Mouse (Mus musculus) monocyte, adult 5-6 weeks (primary cell): ENCODE results near the gene Npnt. TPM values are rescaled to one million over a fixed set of nuclear protein-coding genes. Genes with fewer than 3 reads are reported as not detected.

ENCODE experiments used
- ATAC-seq: fragments of 153-309, 156-312 bp; replicated peaks from 2 replicates; pipeline ENCODE4 v1.8.0; 2017; ENCODE audit warnings: mild to moderate bottlenecking; ENCODE audit not compliant: low TSS enrichment, insufficient number of reproducible peaks, severe bottlenecking, poor library complexity, low FRiP score
- total RNA-seq: library from RNA; stranded (forward); fragments of 200-1000, 200-491, 200-594 nt; gene quantifications from 3 replicates; pipeline ENCODE4 v1.2.3, GENCODE M21; 2017

Npnt gene
- total RNA-seq, 1 experiment from 2014 or later = not detected

- no peak for ATAC-seq
These were observed 83.1 kb downstream of the Npnt start for GRCm38 (mm10) chr3:132866984-132867383.

- no peak for ATAC-seq
These were observed 84.5 kb downstream of the Npnt start for GRCm38 (mm10) chr3:132865596-132865995.

- no peak for ATAC-seq
These were observed 85.1 kb downstream of the Npnt start for GRCm38 (mm10) chr3:132864986-132865385.

GRCm38 (mm10) chr3:132864329-132864919 lies 85.7 kb downstream of the Npnt start:
- ATAC-seq = no peak

- no peak for ATAC-seq
These were observed 86.2 kb downstream of the Npnt start for GRCm38 (mm10) chr3:132863843-132864242.

GRCm38 (mm10) chr3:132860796-132861195 lies 89.3 kb downstream of the Npnt start:
- ATAC-seq = no peak

- ATAC-seq = no peak
These were observed 90.5 kb downstream of the Npnt start for GRCm38 (mm10) chr3:132859573-132859972.

- ATAC-seq = no peak
These were observed 91.2 kb downstream of the Npnt start for GRCm38 (mm10) chr3:132858849-132859248.

GRCm38 (mm10) chr3:132856651-132857050 lies 93.4 kb downstream of the Npnt start:
- ATAC-seq = no peak

- ATAC-seq = no peak
These were observed 94.5 kb downstream of the Npnt start for GRCm38 (mm10) chr3:132855458-132856212.

GRCm38 (mm10) chr3:132854271-132854670 lies 95.8 kb downstream of the Npnt start:
- ATAC-seq = no peak

GRCm38 (mm10) chr3:132851841-132852728 lies 98.0 kb downstream of the Npnt start:
- ATAC-seq = no peak

- no peak for ATAC-seq
These were observed 98.7 kb downstream of the Npnt start for GRCm38 (mm10) chr3:132851417-132851816.

- no peak for ATAC-seq
These were observed 99.7 kb downstream of the Npnt start for GRCm38 (mm10) chr3:132850431-132850830.

GRCm38 (mm10) chr3:132849669-132850068 lies 100.4 kb downstream of the Npnt start:
- no peak for ATAC-seq

GRCm38 (mm10) chr3:132842676-132843075 lies 107.4 kb downstream of the Npnt start:
- ATAC-seq = no peak

GRCm38 (mm10) chr3:132839516-132839915 lies 110.6 kb downstream of the Npnt start:
- no peak for ATAC-seq

- ATAC-seq = no peak
These were observed 111.3 kb downstream of the Npnt start for GRCm38 (mm10) chr3:132838656-132839417.

- ATAC-seq = no peak
These were observed 113.0 kb downstream of the Npnt start for GRCm38 (mm10) chr3:132837134-132837533.
